Mouse (Mus musculus): ENCODE results near the gene Spop. TPM values are rescaled to one million over a fixed set of nuclear protein-coding genes. Genes with fewer than 3 reads are reported as not detected.

The Spop gene
- polyA plus RNA-seq, 1 experiment from 2014 or later: 96.0 TPM

GRCm38 (mm10) chr11:95519299-95519698, 105.4 kb downstream of the Spop start:
- Histone ChIP-seq H3K9ac (ENCODE audit: low read length) (no peak overlapping the region), H3K9me3 (ENCODE audit: control insufficient read depth, low read length) (no peaks in the 10 kb centered on the region), H3K27me3 (ENCODE audit: control insufficient read depth, insufficient read depth, low read length) (0 out of 2 replicates have a peak, but pooled peaks cover 2% of the 10 kb centered on the region), H3K36me3 (ENCODE audit: control insufficient read depth, insufficient read depth, low read length) (no peaks in the 10 kb centered on the region), H3K27ac (replicated peaks) (no peak overlapping the region), H3K4me1 (replicated peaks; ENCODE audit: control insufficient read depth, insufficient read depth) (peaks cover 2% of the 10 kb centered on the region; the same call in 1 of the 2 replicates), H3K4me3 (ENCODE audit: low read depth, low read length) (no peak overlapping the region), H3K4me2 (replicated peaks; ENCODE audit: low read depth) (no peak overlapping the region)
- TF ChIP-seq EP300 (optimal IDR thresholded peaks at IDR 0.05): no peak
- no peak for TF ChIP-seq CTCF (IDR thresholded peaks at IDR 0.05; ENCODE audit: low read depth)
- ATAC-seq (ENCODE audit: low FRiP score, low TSS enrichment) (no peak), DNase-seq (ENCODE audit: low spot score) (no peak)
- WGBS: 81% methylated on average over 10 of the region's 10 CpGs

- Histone ChIP-seq H3K27me3 (ENCODE audit: control insufficient read depth, insufficient read depth, low read length) (0 out of 2 replicates have a peak, but pooled peaks cover 2% of the 10 kb centered on the region), H3K9me3 (ENCODE audit: control insufficient read depth, low read length) (no peaks in the 10 kb centered on the region), H3K4me1 (replicated peaks; ENCODE audit: control insufficient read depth, insufficient read depth) (peaks cover 2% of the 10 kb centered on the region; the same call in 1 of the 2 replicates), H3K27ac (replicated peaks) (no peak overlapping the region), H3K9ac (ENCODE audit: low read length) (no peak overlapping the region), H3K4me3 (ENCODE audit: low read depth, low read length) (no peak overlapping the region), H3K4me2 (replicated peaks; ENCODE audit: low read depth) (no peak overlapping the region), H3K36me3 (ENCODE audit: control insufficient read depth, insufficient read depth, low read length) (no peaks in the 10 kb centered on the region)
- no peak for DNase-seq (ENCODE audit: low spot score)
- WGBS: 73% methylated on average over 3 of the region's 3 CpGs
- TF ChIP-seq CTCF (IDR thresholded peaks at IDR 0.05; ENCODE audit: low read depth) (0 out of 2 replicates have a peak, but pooled peaks have one; percentile 23), EP300 (optimal IDR thresholded peaks at IDR 0.05) (no peak)
- no peak for ATAC-seq (ENCODE audit: low FRiP score, low TSS enrichment)
These were observed 106.1 kb downstream of the Spop start for GRCm38 (mm10) chr11:95519996-95520395.

- peak; percentile 100 for TF ChIP-seq CTCF (IDR thresholded peaks at IDR 0.05; ENCODE audit: low read depth)
- TF ChIP-seq EP300 (optimal IDR thresholded peaks at IDR 0.05): no peak
- H3K36me3 ChIP-seq (ENCODE audit: control insufficient read depth, insufficient read depth, low read length): no peaks in the 10 kb centered on the region
- H3K27ac ChIP-seq (replicated peaks): no peak overlapping the region
- H3K4me1 ChIP-seq (replicated peaks; ENCODE audit: control insufficient read depth, insufficient read depth): peaks cover 2% of the 10 kb centered on the region; the same call in 1 of the 2 replicates
- peak; percentile 81 for ATAC-seq (ENCODE audit: low FRiP score, low TSS enrichment)
- WGBS: 4% methylated on average over 27 of the region's 27 CpGs
- H3K9me3 ChIP-seq (ENCODE audit: control insufficient read depth, low read length): no peaks in the 10 kb centered on the region
- DNase-seq (ENCODE audit: low spot score): peak; percentile 89
- peak overlapping the region; percentile 50 for H3K4me2 ChIP-seq (replicated peaks; ENCODE audit: low read depth)
- H3K9ac ChIP-seq (ENCODE audit: low read length): no peak overlapping the region
- 0 out of 2 replicates have a peak, but pooled peaks cover 2% of the 10 kb centered on the region for H3K27me3 ChIP-seq (ENCODE audit: control insufficient read depth, insufficient read depth, low read length)
- H3K4me3 ChIP-seq (ENCODE audit: low read depth, low read length): peak overlapping the region; percentile 27; the same call in 1 of the 2 replicates
These were observed 106.7 kb downstream of the Spop start for GRCm38 (mm10) chr11:95520456-95521072.

- TF ChIP-seq CTCF (IDR thresholded peaks at IDR 0.05; ENCODE audit: low read depth): peak; percentile 97
- TF ChIP-seq EP300 (optimal IDR thresholded peaks at IDR 0.05): no peak
- DNase-seq (ENCODE audit: low spot score) (peak; percentile 85), ATAC-seq (ENCODE audit: low FRiP score, low TSS enrichment) (peak; percentile 60)
- no peaks in the 10 kb centered on the region for H3K27me3 ChIP-seq (ENCODE audit: control insufficient read depth, insufficient read depth, low read length)
- WGBS: 1% methylated on average over 13 of the region's 13 CpGs
- peaks cover 2% of the 10 kb centered on the region; the same call in 1 of the 2 replicates for H3K4me1 ChIP-seq (replicated peaks; ENCODE audit: control insufficient read depth, insufficient read depth)
- peak overlapping the region; percentile 50 for H3K4me2 ChIP-seq (replicated peaks; ENCODE audit: low read depth)
- H3K27ac ChIP-seq (replicated peaks): no peak overlapping the region
- peak overlapping the region; percentile 17; the same call in 1 of the 2 replicates for H3K4me3 ChIP-seq (ENCODE audit: low read depth, low read length)
- H3K36me3 ChIP-seq (ENCODE audit: control insufficient read depth, insufficient read depth, low read length): no peaks in the 10 kb centered on the region
- H3K9me3 ChIP-seq (ENCODE audit: control insufficient read depth, low read length): no peaks in the 10 kb centered on the region
- peak overlapping the region; percentile 8; the same call in 1 of the 2 replicates for H3K9ac ChIP-seq (ENCODE audit: low read length)
These were observed 107.7 kb downstream of the Spop start for GRCm38 (mm10) chr11:95521563-95521962.

GRCm38 (mm10) chr11:95527307-95527706, 113.4 kb downstream of the Spop start:
- H3K4me3 ChIP-seq (ENCODE audit: low read depth, low read length): no peak overlapping the region
- no peak overlapping the region for H3K27ac ChIP-seq (replicated peaks)
- no peak overlapping the region for H3K9ac ChIP-seq (ENCODE audit: low read length)
- H3K27me3 ChIP-seq (ENCODE audit: control insufficient read depth, insufficient read depth, low read length): no peaks in the 10 kb centered on the region
- TF ChIP-seq CTCF (IDR thresholded peaks at IDR 0.05; ENCODE audit: low read depth) (no peak), EP300 (optimal IDR thresholded peaks at IDR 0.05) (no peak)
- H3K9me3 ChIP-seq (ENCODE audit: control insufficient read depth, low read length): no peaks in the 10 kb centered on the region
- no peak for ATAC-seq (ENCODE audit: low FRiP score, low TSS enrichment)
- no peak for DNase-seq (ENCODE audit: low spot score)
- no peak overlapping the region for H3K4me2 ChIP-seq (replicated peaks; ENCODE audit: low read depth)
- 80% methylated on average over 8 of the region's 8 CpGs for WGBS
- no peaks in the 10 kb centered on the region for H3K36me3 ChIP-seq (ENCODE audit: control insufficient read depth, insufficient read depth, low read length)
- H3K4me1 ChIP-seq (replicated peaks; ENCODE audit: control insufficient read depth, insufficient read depth): no peaks in the 10 kb centered on the region

- no peak overlapping the region for H3K4me3 ChIP-seq (ENCODE audit: low read depth, low read length)
- H3K36me3 ChIP-seq (ENCODE audit: control insufficient read depth, insufficient read depth, low read length): no peaks in the 10 kb centered on the region
- no peak overlapping the region for H3K4me2 ChIP-seq (replicated peaks; ENCODE audit: low read depth)
- no peaks in the 10 kb centered on the region for H3K4me1 ChIP-seq (replicated peaks; ENCODE audit: control insufficient read depth, insufficient read depth)
- DNase-seq (ENCODE audit: low spot score) (no peak), ATAC-seq (ENCODE audit: low FRiP score, low TSS enrichment) (no peak)
- no peaks in the 10 kb centered on the region for H3K27me3 ChIP-seq (ENCODE audit: control insufficient read depth, insufficient read depth, low read length)
- WGBS: 77% methylated on average over 3 of the region's 3 CpGs
- H3K9me3 ChIP-seq (ENCODE audit: control insufficient read depth, low read length): no peaks in the 10 kb centered on the region
- TF ChIP-seq EP300 (optimal IDR thresholded peaks at IDR 0.05) (no peak), CTCF (IDR thresholded peaks at IDR 0.05; ENCODE audit: low read depth) (peak; percentile 27; the same call in 1 of the 2 replicates)
- no peak overlapping the region for H3K9ac ChIP-seq (ENCODE audit: low read length)
- H3K27ac ChIP-seq (replicated peaks): no peak overlapping the region
These were observed 114.4 kb downstream of the Spop start for GRCm38 (mm10) chr11:95528231-95528630.
